Mouse (Mus musculus) adrenal gland, postnatal 25 days (tissue): ENCODE data around the gene Dpysl5. TPM values are rescaled to one million over a fixed set of nuclear protein-coding genes. Genes with fewer than 3 reads are reported as not detected.
A peak's percentile ranks its signal among the peaks of the same experiment; 100 is the strongest.

Experiments used
- DNase-seq: peaks from one replicate; pipeline ENCODE4 v3.0.0; 2021; ENCODE audit warnings: mixed read lengths
- total RNA-seq: library from RNA; stranded (reverse); gene quantifications from 2 replicates; pipeline ENCODE4 v1.2.3, GENCODE M21; 2021

Gene Dpysl5
- total RNA-seq, 1 experiment from 2014 or later, result 1.3 TPM

DNA sequence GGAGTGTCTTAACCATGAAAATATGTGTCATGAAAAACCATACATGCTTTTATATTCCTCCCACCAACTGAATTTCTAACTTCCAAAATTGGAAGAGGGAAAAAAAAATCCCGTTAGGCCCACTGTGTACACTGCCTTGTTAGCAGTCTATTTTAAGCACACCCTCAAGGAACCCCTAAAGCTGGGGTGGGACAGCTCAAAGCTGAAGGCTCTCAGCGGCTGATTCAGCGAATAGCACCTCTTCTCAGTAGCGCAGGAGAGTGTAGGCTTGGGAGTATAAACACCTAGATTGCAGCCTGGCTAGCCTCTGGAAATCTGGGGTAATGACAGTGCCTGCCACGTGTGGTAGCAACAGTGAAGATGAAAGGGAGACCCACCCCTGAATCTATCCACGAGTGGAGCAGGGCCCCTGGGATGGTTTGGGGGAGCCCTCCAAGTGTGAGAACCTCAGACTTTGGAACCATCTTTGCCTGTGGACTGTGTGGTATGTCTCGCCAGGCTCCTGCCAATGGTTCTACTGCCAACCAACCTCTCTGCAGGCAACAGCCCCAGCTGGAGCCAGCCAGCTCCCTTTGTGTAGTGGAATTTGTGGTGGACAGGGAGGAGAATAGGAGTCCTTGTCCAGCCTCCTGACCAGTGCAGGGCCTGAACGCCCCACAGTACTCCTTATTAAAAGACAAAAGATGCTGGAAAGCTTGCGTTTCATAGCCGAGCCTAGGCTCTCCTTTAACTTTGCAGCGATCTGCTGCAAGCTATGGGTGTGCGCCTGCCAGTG, 54.4 kb downstream of the Dpysl5 start:
- no peak for DNase-seq

GRCm38 (mm10) chr5:30768082-30768481, 56.7 kb downstream of the Dpysl5 start:
- DNase-seq, result no peak

DNA sequence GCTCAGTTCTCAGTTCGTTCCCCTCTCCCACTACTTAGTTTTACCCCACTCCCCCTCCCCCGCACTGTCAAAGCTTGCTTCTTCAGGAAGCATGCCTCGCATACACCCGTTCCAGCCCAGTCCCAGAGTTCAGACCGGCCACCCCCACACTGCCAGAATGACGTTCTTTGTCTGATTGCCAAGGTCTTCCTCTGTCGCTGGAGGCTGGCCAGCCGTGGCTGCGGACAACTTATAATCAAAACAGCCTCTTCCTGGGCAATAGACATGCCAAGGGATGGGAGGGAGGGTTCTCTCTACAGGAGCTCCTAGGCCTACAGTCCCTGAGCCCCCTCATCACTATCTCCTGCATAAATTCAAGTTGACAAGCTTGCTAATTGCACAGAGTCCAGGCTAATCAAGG, 57.2 kb downstream of the Dpysl5 start:
- DNase-seq, result peak; percentile 78

- no peak for DNase-seq
Measured at GRCm38 (mm10) chr5:30769075-30769474, 57.7 kb downstream of the Dpysl5 start.

- peak; percentile 92 for DNase-seq
Measured at GRCm38 (mm10) chr5:30774601-30775371, 63.4 kb downstream of the Dpysl5 start.

- no peak for DNase-seq
Measured at GRCm38 (mm10) chr5:30780699-30781098, 69.3 kb downstream of the Dpysl5 start.

DNA sequence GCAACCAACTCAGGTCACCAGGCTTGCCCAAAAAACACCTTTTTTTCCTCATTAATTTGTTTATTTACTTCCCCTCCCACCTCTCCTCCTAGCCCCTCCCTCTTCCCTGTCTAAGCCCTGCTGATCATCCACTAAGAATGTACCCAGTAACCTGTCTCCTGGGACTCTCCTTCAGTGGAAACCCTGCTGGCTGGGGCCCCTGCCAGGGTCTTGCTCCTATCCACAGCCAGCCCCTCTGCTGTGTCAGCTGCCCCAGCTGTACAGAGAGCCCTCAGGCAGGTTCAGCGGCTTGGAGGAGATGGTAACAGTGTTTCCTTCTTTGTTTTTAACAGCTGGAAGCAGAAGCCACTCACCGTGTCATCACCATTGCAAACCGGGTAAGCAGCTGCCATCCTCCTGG, 69.8 kb downstream of the Dpysl5 start:
- DNase-seq, result no peak

GRCm38 (mm10) chr5:30787381-30787780, 76.0 kb downstream of the Dpysl5 start:
- DNase-seq, result peak; percentile 39

GRCm38 (mm10) chr5:30790047-30790446, 78.7 kb downstream of the Dpysl5 start:
- DNase-seq, result no peak

DNA sequence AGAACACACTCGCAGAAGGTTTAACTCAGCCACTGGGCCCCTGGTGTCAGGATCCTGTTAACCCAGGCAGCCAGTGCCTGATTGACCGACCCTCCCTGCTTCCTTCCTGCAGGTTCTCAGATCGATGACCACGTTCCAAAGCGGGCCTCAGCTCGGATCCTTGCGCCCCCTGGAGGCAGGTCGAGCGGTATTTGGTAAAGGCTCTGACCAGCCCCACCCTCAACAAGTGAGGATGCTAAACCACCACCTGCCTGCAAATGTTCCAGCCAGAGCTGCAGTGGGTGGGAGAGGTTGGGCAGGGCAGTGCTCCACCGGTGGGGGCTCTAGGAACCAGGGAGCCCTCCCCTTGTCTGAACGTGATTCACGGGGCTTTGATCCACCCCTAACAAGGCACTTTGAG, 84.8 kb downstream of the Dpysl5 start:
- DNase-seq, result peak; percentile 88

DNA sequence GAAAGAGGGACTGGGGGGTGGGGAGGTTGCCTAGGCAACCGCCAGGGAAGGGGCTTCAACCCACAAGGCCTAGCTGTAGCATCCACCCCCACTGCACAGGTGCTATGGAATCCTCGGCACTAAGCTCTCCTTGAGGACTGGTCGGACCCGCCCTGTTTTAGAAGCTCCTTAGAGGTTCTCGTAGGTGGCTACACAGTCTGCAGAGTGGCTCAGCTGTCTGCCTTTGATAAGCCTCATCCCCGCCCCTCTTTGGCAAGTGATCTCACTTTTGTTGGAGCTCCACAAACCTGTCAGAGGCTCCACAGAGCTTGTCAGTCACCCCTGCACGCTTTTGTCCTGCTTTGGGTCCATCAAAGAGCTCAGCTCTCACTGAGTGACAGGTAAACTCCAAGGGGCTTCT, 86.1 kb downstream of the Dpysl5 start:
- DNase-seq, result no peak

DNA sequence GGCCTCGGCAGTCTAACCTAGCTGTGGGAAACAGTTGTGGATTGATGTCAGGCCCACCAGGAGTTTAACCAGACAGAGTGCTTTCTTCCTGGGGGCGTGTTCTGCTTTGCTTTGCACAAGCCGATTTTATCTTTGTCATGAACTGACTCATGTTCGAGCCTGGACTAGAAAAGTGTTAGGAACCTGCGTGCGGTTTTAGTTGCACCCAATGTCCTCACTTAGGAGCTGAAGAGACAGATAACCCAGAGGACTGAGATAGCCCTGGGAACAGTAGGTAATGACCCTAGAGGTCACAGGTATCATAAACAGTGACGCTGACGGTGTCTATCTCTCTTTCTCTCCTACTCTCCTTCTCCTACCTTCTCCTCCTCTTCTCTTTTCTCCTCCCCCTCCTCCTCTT, 86.6 kb downstream of the Dpysl5 start:
- no peak for DNase-seq

GRCm38 (mm10) chr5:30798965-30799364, 87.6 kb downstream of the Dpysl5 start:
- DNase-seq, result no peak

DNA sequence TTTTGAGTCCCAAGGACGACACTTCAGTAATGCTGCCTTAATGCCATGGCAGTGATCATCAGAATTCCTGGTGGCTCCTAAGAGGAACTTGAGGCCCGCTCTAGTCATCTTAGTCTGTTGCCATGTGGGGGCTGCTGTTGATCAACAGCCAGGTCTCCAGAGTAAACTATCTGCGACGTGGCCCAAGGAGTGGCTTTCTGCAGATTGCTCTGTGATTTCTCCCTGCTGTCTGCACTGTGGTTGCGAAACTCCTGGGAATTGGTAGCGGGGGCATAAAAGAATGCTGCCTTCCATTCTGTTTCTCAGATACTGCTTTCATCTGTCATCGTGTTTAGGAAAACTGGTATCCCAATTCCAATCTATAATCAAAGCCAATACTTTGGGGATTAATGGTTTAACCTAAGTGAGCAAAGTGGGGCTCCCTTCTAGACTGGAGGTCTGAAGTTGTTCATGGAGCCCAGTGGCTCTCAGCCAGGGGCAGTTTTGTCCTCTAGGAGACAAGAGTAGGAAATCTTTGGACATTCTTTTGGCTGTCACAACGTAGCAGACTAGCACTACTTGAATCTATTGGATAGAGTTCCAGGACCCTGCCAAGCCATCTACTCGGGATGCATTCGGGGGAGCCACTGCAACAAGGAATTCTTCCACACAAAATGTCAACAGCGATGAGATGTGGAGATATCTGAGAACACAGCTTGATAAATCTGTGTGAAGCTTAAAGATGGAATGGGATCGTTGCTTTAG, 91.5 kb downstream of the Dpysl5 start:
- DNase-seq, result no peak

GRCm38 (mm10) chr5:30806106-30806505, 94.7 kb downstream of the Dpysl5 start:
- peak; percentile 84 for DNase-seq

DNA sequence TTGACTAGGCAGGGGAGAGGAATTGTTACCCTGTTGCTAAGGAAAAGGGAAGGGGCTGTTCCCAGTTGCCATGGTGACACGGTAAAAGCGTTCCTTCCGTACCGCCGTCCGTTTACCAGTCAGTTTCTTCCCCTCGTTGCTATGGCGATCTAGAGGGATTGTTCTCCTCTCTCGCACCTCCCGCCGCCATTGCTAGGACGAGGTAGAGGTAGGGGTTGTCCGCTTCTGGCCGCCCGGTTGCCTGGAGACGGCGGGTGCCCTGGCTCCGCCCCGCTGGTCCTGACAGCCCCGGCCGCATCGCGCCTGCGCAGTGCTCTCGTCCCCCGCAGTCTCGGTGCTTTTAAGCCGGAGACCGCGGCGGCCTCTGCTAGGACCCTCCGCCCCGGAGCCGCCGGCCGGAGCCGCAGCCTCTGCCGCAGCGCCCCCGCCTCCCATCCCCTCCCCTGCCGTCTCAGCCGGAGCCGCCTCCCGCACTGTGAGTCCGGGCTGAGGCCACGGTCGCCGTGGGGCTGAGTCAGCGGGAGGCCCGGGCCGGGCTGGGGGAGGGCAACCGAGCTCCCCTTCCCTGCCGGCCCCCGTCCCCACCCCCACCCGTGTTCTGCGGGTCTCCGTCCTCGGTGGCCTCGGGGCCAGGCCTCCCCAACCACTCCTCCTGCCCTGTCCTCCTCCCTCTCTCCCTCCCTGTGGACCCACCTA, 103.2 kb downstream of the Dpysl5 start, which contains the start of gene Mapre3:
Mapre3 (plus strand) TSS at position 218 of the 696 bp plus-strand sequence.
- DNase-seq, result peak; percentile 93

- DNase-seq, result peak; percentile 13
Measured at GRCm38 (mm10) chr5:30815120-30815465, 103.7 kb downstream of the Dpysl5 start.

- DNase-seq, result no peak
Measured at GRCm38 (mm10) chr5:30816261-30816791, 105.0 kb downstream of the Dpysl5 start.

DNA sequence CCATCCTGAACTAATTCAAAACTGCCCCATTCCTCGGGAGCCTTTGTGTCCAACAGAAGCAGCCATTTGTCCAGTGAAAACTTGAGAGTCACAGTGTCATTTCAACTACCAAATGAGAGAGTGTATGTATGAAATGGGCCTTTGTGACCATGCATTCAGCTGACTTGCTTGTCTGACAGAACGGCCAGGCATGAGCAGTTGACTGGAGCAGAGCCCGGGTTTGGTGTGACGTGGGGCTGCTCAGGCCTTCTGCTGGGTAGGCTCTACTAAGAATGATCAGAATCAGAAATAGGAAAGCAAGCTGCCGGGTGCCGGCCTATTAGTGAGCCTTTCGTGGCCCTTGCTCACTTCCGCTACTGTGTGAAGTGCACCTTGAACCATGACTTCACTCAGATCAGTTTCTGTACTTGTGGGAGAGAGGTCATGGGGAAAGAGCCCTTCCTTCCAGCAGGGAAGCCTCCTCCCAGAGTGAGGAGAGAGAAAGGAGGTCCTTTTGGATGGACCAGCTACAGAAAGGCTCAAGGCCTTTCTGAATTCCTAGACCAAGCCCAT, 107.5 kb downstream of the Dpysl5 start:
- no peak for DNase-seq

DNA sequence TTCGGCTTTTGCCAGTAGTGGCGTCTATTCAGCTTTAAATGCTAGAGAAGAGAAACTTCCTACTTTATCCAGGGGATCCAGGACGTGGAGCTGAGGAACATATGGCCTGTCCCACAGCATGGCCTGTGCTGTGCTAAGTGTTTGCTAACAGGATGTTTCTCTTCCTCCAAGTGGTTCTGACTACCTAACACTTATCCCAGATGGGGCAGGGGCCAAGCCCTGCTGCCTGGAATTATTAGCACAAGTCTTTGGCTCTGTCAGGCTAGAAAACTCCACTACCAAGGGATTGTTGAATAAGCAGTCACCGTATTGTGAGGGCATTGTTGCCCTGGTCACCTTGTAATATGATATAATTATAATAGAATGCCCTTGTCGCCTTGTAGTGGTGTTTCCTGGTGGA, 111.3 kb downstream of the Dpysl5 start:
- no peak for DNase-seq

DNA sequence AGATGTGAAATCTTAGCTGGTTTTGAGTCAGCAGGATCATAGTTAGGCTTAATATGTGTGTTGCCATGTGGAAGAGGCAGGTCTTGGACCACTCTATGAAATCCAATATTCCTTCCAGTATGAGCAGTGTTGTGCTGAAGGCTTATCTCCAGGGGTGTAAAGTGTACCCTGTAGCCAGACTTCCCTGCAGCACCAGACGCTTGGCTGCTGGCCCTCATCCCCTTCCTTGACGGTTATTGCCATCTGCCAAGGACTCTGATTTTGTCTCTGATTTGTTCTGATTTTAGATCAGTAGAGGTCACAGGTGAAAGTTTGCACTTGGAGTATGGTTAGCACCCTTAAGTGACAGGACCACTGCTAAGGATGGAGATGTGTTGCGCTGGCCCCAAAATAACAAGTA, 111.7 kb downstream of the Dpysl5 start:
- DNase-seq, result no peak
